Mouse (Mus musculus): Measurements from ENCODE around the gene Grhl3. TPM values are rescaled to one million over a fixed set of nuclear protein-coding genes. Genes with fewer than 3 reads are reported as not detected.

Gene Grhl3
- polyA plus RNA-seq (2014; fragmentation: Illumina TruSeq; extraction: RNeasy Lipid Tissue Mini Kit (QIAGEN cat#74804); ENCODE audit: low read depth, low replicate concordance) = not detected

GRCm38 (mm10) chr4:135573251-135573808 is at the start of gene Grhl3:
Gene Grhl3, minus strand, starts transcription at chr4:135573630.

GRCm38 (mm10) chr4:135494521-135495396 is 78.7 kb downstream of the Grhl3 start, which contains the start of the genes Stpg1 and Nipal3:
Gene Stpg1, plus strand, starts transcription at chr4:135494790.
Gene Nipal3, minus strand, starts transcription at chr4:135495038.

Other genes starting within 250 kb of the Grhl3 start
- 174 TPM for gene Srrm1, start 220.3 kb downstream of the Grhl3 start, polyA plus RNA-seq (2014; fragmentation: Illumina TruSeq; extraction: RNeasy Lipid Tissue Mini Kit (QIAGEN cat#74804); ENCODE audit: low read depth, low replicate concordance)
- 7.0 TPM for gene Ncmap, start 175.4 kb downstream of the Grhl3 start, polyA plus RNA-seq (2014; fragmentation: Illumina TruSeq; extraction: RNeasy Lipid Tissue Mini Kit (QIAGEN cat#74804); ENCODE audit: low read depth, low replicate concordance)
- gene Rcan3, start 139.8 kb downstream of the Grhl3 start, polyA plus RNA-seq (2014; fragmentation: Illumina TruSeq; extraction: RNeasy Lipid Tissue Mini Kit (QIAGEN cat#74804); ENCODE audit: low read depth, low replicate concordance) = 8.4 TPM
- 3.0 TPM for gene Stpg1, start 78.8 kb downstream of the Grhl3 start, polyA plus RNA-seq (2014; fragmentation: Illumina TruSeq; extraction: RNeasy Lipid Tissue Mini Kit (QIAGEN cat#74804); ENCODE audit: low read depth, low replicate concordance)
- gene Nipal3, start 78.6 kb downstream of the Grhl3 start, polyA plus RNA-seq (2014; fragmentation: Illumina TruSeq; extraction: RNeasy Lipid Tissue Mini Kit (QIAGEN cat#74804); ENCODE audit: low read depth, low replicate concordance) = 8.5 TPM
- 4.7 TPM for gene Ifnlr1, start 112.7 kb upstream of the Grhl3 start, polyA plus RNA-seq (2014; fragmentation: Illumina TruSeq; extraction: RNeasy Lipid Tissue Mini Kit (QIAGEN cat#74804); ENCODE audit: low read depth, low replicate concordance)
- 0.48 TPM for gene Il22ra1, start 154.5 kb upstream of the Grhl3 start, polyA plus RNA-seq (2014; fragmentation: Illumina TruSeq; extraction: RNeasy Lipid Tissue Mini Kit (QIAGEN cat#74804); ENCODE audit: low read depth, low replicate concordance)
- gene Myom3, start 186.1 kb upstream of the Grhl3 start, polyA plus RNA-seq (2014; fragmentation: Illumina TruSeq; extraction: RNeasy Lipid Tissue Mini Kit (QIAGEN cat#74804); ENCODE audit: low read depth, low replicate concordance) = 2.2 TPM